Mouse (Mus musculus) spleen, adult 2 months (tissue): ENCODE measurements around the gene Arl1.

Source experiments
- CTCF ChIP-seq: fragments of 200-500 bp; IDR thresholded peaks from 2 replicates; pipeline ENCODE4 v1.5.1; 2011; ENCODE audit warnings: mild to moderate bottlenecking, inconsistent platforms; ENCODE audit not compliant: insufficient read depth, insufficient read length, insufficient replicate concordance; ENCODE audit errors: extremely low read depth
- POLR2A ChIP-seq: fragments of 200-500 bp; IDR thresholded peaks from 2 replicates; pipeline ENCODE4 v1.6.1; 2011; ENCODE audit warnings: low read depth, low read length, inconsistent platforms

DNA sequence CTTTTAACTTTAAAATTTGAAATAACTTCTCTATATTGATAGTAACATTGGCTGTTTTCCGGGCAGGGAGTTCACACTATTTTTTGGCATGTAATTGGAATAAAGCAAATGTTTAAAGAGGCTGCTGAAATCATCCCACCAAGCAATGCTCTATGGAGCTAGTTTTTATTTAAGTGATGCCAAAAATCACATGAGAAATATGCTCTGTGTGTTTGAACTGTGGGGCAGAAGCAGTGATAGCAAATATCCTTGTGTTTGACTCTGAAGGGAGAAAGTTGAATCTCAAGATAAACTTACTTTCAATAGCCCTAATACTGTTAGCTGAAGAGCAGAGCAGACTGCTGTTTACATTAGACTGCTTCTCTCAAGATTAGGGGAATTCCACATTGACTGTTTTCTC lies 11.0 kb upstream of the Arl1 start:
- TF ChIP-seq CTCF (no peak), POLR2A (no peak)
